Mouse (Mus musculus) intestine, embryonic 14.5 days (tissue): ENCODE results near the gene Mpp3. TPM values are rescaled to one million over a fixed set of nuclear protein-coding genes. Genes with fewer than 3 reads are reported as not detected.

Experiments
- ATAC-seq: fragments of 200-750 bp; cut with Nextera tagmentation; replicated peaks from 2 replicates; pipeline ENCODE4 v1.8.0; 2017; ENCODE audit warnings: low read depth, moderate number of reproducible peaks, moderate TSS enrichment, moderate library complexity; ENCODE audit not compliant: low FRiP score, low TSS enrichment
- DNase-seq: peaks from one replicate; pipeline ENCODE4 v3.0.0-alpha.2; 2018; ENCODE audit warnings: low spot score
- H3K27ac ChIP-seq: fragments of 300-500 bp; sonication (generic); 2 replicates; pipeline ENCODE4 v1.5.1; 2014; ENCODE audit warnings: low read depth, mild to moderate bottlenecking, control low read depth
- H3K27me3 ChIP-seq: fragments of 300-500 bp; sonication (generic); replicated peaks from 2 replicates; pipeline ENCODE4 v1.6.1; 2014; ENCODE audit warnings: low read length, control low read depth; ENCODE audit not compliant: control insufficient read depth, insufficient read depth
- H3K36me3 ChIP-seq: fragments of 300-500 bp; sonication (generic); 2 replicates; pipeline ENCODE4 v1.6.1; 2014; ENCODE audit warnings: low read length, control low read depth; ENCODE audit not compliant: control insufficient read depth, insufficient read depth
- H3K4me1 ChIP-seq: fragments of 300-500 bp; sonication (generic); replicated peaks from 2 replicates; pipeline ENCODE4 v1.6.1; 2014; ENCODE audit warnings: low read length, control low read depth, mixed read lengths; ENCODE audit not compliant: control insufficient read depth, insufficient read depth
- H3K4me2 ChIP-seq: fragments of 300-500 bp; sonication (generic); 2 replicates; pipeline ENCODE4 v1.6.1; 2014; ENCODE audit warnings: low read length
- H3K4me3 ChIP-seq: fragments of 300-500 bp; sonication (generic); 2 replicates; pipeline ENCODE4 v1.5.1; 2014; ENCODE audit warnings: low read depth, low read length, control low read depth, mixed read lengths
- H3K9ac ChIP-seq: fragments of 300-500 bp; sonication (generic); 2 replicates; pipeline ENCODE4 v1.6.1; 2014; ENCODE audit warnings: mild to moderate bottlenecking, low read length
- H3K9me3 ChIP-seq: fragments of 300-500 bp; sonication (generic); 2 replicates; pipeline ENCODE4 v1.6.1; 2016; ENCODE audit warnings: low read length, control low read depth; ENCODE audit not compliant: control insufficient read depth
- WGBS: fragments of 180-500 bp; shearing (Covaris S2); extraction: QIAGEN DNeasy Blood & Tissue Kit; methylation state at CpG from one replicate; pipeline ENCODE4 v1.1.7; 2014; 5-methylcytosine and 5-hydroxymethylcytosine counted together
- polyA plus RNA-seq: library from polyadenylated mRNA; unstranded; fragments of >200 nt; fragmentation: Nextera tagmentation; extraction: Ambion mirVana; gene quantifications from 2 replicates; pipeline ENCODE4 v1.2.1, GENCODE M21; 2014

Gene Mpp3
- polyA plus RNA-seq, 1 experiment from 2014 or later = 11.0 TPM

DNA sequence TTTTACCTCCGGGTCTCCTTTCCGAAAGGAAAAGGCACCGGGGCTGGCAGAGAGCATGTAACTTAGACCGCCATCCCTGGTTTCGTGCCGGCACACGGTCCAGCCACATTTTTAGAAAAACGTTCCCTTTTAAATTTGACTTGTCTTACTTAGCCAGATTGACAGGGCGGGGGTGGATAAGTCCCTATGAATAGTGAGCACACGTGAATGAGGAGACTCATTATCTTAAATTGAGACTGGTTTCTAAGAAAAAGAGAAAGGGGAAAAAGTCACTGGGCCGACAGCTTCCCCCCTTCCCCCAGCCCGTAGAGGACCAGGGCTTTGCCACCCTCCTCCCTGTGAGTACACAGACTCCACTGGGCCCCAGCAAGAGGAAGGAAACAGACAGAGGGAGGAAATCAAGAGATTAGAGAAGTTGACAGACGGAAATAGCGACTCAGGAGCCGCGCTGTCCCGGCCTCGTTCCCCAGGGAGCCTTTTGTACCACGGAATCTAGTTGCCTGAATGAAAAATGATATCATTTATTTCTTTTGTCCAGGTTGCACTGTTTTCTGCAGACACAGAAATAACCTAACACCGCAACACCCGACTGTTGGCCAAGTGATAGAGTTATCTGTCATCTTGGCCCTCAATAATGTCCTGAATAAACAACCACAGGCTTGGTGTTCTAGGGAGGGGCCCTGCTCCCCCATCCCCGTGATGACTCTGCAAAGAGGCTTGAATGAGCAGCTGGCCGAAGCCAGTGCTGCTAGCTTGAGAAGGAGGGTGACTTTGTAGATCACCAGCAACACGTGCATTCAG lies 75.5 kb downstream of the Mpp3 start:
- 0 out of 2 replicates have a peak overlapping the region, but pooled peaks have one; percentile 43 for H3K27ac ChIP-seq
- H3K36me3 ChIP-seq = no peaks in the 10 kb centered on the region
- H3K4me3 ChIP-seq = no peak overlapping the region
- peaks cover 11% of the 10 kb centered on the region for H3K4me1 ChIP-seq
- H3K9me3 ChIP-seq = no peaks in the 10 kb centered on the region
- H3K27me3 ChIP-seq = 0 out of 2 replicates have a peak, but pooled peaks cover 4% of the 10 kb centered on the region
- WGBS = 25% methylated on average over 24 of the region's 24 CpGs
- DNase-seq (no peak), ATAC-seq (no peak)
- H3K4me2 ChIP-seq = peak overlapping the region; percentile 33
- H3K9ac ChIP-seq = no peak overlapping the region

DNA sequence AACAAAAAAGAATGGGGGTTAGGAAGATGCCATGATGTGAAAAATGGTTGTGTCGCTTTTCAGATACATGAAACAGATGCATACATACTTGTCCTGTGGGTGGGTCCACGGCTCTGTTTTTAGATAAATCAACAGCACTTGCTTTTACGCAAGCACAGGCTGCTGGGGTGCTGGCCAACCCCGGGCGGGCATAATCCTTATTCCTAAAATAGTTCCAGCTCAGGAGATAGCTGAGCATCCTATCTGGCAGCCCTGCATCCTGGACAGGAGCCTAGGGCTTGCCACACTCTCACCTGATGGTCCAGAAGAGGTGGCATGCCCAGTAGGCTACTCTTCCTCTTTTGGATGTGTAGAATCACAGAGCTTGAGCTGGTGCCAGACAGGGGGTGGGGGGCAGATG lies 78.2 kb downstream of the Mpp3 start:
- 76% methylated on average over 5 of the region's 5 CpGs for WGBS

More for the DNA sequence above, 78.2 kb downstream of the Mpp3 start:
- Histone ChIP-seq H3K4me2 (no peak overlapping the region), H3K27me3 (0 out of 2 replicates have a peak, but pooled peaks cover 4% of the 10 kb centered on the region), H3K9ac (no peak overlapping the region), H3K9me3 (no peaks in the 10 kb centered on the region), H3K27ac (no peak overlapping the region), H3K4me1 (peaks cover 11% of the 10 kb centered on the region), H3K36me3 (no peaks in the 10 kb centered on the region), H3K4me3 (no peak overlapping the region)
- DNase-seq (no peak), ATAC-seq (no peak)

Other genes with a start within 250 kb of the Mpp3 start
- 5.5 and 6.2 TPM in 2 replicates for gene Etv4, start 243.1 kb downstream of the Mpp3 start, polyA plus RNA-seq
- gene Meox1, start 134.1 kb downstream of the Mpp3 start, polyA plus RNA-seq = 3.3 and 4.0 TPM in 2 replicates
- not detected in 2 replicates for gene Sost, start 61.4 kb downstream of the Mpp3 start, polyA plus RNA-seq
- gene Cfap97d1, start 44.2 kb downstream of the Mpp3 start, polyA plus RNA-seq = not detected in 2 replicates
- gene Dusp3, start 41.4 kb downstream of the Mpp3 start, polyA plus RNA-seq = 25.3 and 27.0 TPM in 2 replicates
- gene Cd300lg, start 13.0 kb upstream of the Mpp3 start, polyA plus RNA-seq = 0.31 and 0.51 TPM in 2 replicates
- gene Mpp2, start 60.1 kb upstream of the Mpp3 start, polyA plus RNA-seq = 7.0 TPM in 2 replicates
- 2.0 TPM in 1 of 2 replicates, not detected in the other for gene Ppy, start 72.9 kb upstream of the Mpp3 start, polyA plus RNA-seq
- 41.5 TPM in 1 of 2 replicates, not detected in the other for gene Pyy, start 79.4 kb upstream of the Mpp3 start, polyA plus RNA-seq
- 1.7 and 3.4 TPM in 2 replicates for gene Nags, start 117.1 kb upstream of the Mpp3 start, polyA plus RNA-seq
- 22.6 and 27.1 TPM in 2 replicates for gene Tmem101, start 127.9 kb upstream of the Mpp3 start, polyA plus RNA-seq
- gene Lsm12, start 156.8 kb upstream of the Mpp3 start, polyA plus RNA-seq = 88.4 and 89.9 TPM in 2 replicates
- 36.0 and 37.4 TPM in 2 replicates for gene G6pc3, start 161.2 kb upstream of the Mpp3 start, polyA plus RNA-seq
- 45.4 and 53.2 TPM in 2 replicates for gene Hdac5, start 201.7 kb upstream of the Mpp3 start, polyA plus RNA-seq
- gene BC030867, start 220.4 kb upstream of the Mpp3 start, polyA plus RNA-seq = 16.5 and 16.6 TPM in 2 replicates
- 0.08 and 0.16 TPM in 2 replicates for gene Asb16, start 240.3 kb upstream of the Mpp3 start, polyA plus RNA-seq